Mouse (Mus musculus): ENCODE data around the gene Fyb2.

- no peak for TF ChIP-seq GATA1 (IDR thresholded peaks at IDR 0.05; ENCODE audit: borderline replicate concordance, low read length)
- TF ChIP-seq FLI1 (IDR thresholded peaks at IDR 0.05; ENCODE audit: low read length), result no peak
Measured at GRCm38 (mm10) chr4:105001736-105002135, 88.5 kb downstream of the Fyb2 start.

All from megakaryocyte, embryonic 14.5 days (primary cell).